Mouse (Mus musculus) large intestine, adult 2 months (tissue): ENCODE measurements around the gene Dolpp1. TPM values are rescaled to one million over a fixed set of nuclear protein-coding genes. Genes with fewer than 3 reads are reported as not detected.
"Not testable (repeated sequence)": the region's sequence is repeated elsewhere in the genome, so short reads cannot be mapped to it uniquely, and the experiment has no call there.

ENCODE experiments used
- DNase-seq: peaks from one replicate; pipeline ENCODE4 v3.0.0-alpha.2; 2012; ENCODE audit warnings: low read depth, low spot score
- WGBS: fragments of 180-500 bp; shearing (Covaris S2); methylation state at CpG from one replicate; pipeline ENCODE4 v1.1.7; 2018; 5-methylcytosine and 5-hydroxymethylcytosine counted together
- polyA plus RNA-seq: library from polyadenylated mRNA; depleted of rRNA; stranded (reverse); fragments of >200 nt; gene quantifications from 2 replicates; pipeline ENCODE4 v1.2.3, GENCODE M21; 2012

The Dolpp1 gene
- polyA plus RNA-seq, 1 experiment: 129 TPM

DNA sequence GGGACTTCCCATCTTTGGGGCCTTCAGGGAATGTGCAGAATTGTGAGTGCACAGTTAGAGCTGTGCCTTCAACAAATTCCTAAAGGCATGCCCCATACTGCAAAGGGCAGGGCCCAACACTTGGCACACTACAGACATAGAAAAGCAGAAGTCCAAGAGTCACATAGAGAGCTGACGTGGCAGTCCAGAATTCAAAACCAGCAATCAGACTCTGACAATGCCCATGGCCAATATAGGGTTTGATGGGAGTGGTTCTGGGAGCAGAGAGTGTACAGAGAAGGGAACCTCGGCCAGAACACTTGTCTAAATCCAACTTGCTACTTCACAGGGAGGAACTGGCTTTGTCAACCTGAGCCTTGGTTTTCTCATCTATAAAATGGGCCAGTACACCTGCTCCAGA is 15.2 kb downstream of the Dolpp1 start:
- no peak for DNase-seq
- 81% methylated on average over 2 of the region's 2 CpGs for WGBS

DNA sequence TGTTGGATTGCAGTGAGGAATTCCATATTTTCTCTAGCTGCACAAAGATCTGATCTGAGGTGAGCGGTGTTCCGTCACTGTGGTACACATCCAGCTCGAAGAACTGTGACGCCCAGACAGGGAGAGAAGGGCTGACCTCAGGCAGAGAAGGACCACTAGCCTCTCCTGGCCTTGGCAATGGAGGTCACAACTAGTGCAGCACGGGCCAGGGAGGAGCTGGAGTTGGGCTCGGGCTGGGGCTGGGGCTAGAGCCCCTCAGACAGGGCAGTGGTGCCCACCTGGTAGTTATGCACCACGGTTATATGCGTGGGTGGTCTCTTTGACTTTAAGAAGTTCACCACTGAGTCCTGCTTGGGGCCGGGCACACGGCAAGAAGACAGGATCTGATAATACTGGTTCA is 15.7 kb downstream of the Dolpp1 start:
- 92% methylated on average over 10 of the region's 10 CpGs for WGBS
- no peak for DNase-seq

DNA sequence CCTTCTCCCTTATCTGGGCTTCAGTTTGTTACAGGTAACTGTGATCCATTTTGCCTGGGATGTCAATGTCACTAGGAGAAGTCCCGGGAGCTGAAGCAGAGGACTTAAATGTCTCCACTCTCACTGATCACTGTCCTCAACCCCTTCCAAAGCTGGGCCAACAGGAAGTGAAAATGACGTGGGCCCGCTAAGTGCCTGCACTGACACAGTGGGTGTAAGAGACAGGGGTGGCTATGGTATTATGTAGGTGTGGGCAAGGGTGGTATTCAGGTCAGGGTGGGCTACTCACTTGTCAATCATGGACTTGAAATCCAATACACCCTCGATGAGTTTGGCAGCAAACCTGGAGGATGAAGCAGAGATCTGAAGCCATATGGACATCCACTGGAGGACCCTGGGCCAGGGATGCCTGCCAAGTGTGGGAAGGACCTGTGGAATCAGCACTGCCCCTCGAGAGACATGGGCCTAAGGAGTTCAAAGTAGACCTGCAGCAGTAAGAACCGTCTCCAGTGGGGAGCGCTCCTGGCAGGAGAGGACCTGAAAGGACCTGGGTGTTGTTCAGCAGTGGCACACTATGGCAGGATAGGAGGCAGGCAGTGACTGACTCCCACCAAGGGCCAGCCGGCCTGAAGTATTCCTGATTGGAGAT is 16.5 kb downstream of the Dolpp1 start:
- DNase-seq: no peak
- WGBS: 83% methylated on average over 8 of the region's 8 CpGs

DNA sequence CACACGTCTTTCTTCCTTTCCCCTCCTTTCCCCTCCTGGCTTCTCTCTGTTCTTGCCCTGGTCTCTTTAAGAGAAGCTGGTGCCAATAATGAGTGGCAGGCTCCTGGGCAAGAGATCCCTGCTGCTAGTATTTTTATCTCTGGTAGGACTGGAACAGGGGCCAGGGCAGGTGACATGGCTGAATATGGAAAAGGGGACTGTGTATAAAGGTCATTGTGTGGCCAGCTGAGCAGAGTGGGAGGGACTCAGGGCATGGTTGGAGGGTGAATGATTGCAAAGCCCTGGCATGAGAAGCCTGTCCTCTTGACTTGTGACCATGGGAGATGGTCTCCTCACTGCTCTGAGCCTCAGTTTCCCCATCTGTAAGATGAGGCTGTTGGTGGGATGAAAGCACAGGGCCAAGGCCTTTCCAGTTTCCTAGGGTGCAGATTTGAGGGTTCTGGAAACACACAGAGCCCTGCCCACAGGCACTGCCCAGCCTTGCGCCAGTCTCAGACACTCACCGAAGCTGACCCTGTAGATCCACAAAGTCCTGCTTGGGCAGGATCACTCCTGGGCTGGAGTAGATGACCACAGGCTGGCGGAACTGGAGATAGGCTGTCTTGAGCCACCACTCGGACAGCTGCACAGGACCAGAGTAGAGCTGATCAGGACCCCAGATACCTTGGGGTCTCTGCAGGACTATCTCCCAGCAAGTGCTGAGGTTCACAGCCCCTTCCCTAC is 17.6 kb downstream of the Dolpp1 start:
- no peak for DNase-seq

DNA sequence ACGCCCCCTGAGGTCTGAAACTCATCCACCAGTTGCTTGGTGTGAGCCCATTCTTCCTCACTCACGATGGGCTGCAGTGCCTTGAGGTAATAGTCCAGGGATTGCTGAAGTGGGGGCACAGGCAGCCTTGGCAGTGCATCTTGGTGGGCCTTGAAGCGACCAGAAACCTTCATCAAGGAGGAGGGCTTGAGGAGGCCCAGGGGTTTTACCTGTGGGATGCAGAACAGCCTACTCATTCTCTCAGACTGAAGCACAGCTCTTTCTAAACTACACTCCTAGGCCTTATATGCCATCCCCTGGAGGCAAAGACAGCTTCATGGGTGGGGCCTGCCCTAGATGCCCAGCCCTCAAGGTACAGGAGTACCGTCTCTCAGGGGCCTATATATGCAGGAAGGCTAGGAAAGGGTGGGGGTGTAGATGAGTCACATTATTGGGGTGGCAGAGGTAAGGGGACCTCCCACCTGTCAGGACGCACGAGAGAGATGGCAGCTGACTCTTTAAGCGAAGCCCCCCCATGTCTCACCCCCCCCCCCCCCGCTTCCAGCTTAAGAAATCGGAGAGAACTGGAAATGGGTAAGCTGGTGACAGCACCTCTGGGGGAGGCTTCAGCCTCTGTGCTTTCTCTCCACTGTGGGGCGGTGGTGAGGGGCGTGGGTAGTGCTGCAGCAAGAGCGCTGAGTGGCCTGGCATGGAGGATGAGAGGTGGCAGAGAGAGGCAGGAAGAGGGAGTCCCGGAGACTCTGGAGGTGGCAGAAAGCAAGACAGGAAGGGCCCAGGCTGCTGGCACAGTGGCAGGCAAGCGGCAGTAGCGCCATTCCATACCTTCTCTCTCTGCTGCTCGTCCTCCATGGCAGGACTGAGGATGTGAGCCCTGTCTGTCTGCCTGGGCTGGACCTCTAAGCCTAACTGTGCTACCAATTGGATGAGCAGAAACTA is 21.3 kb downstream of the Dolpp1 start:
- DNase-seq: no peak
- 86% methylated on average over 16 of the region's 16 CpGs for WGBS

More for the DNA sequence above, 17.6 kb downstream of the Dolpp1 start:
- 92% methylated on average over 5 of the region's 5 CpGs for WGBS

DNA sequence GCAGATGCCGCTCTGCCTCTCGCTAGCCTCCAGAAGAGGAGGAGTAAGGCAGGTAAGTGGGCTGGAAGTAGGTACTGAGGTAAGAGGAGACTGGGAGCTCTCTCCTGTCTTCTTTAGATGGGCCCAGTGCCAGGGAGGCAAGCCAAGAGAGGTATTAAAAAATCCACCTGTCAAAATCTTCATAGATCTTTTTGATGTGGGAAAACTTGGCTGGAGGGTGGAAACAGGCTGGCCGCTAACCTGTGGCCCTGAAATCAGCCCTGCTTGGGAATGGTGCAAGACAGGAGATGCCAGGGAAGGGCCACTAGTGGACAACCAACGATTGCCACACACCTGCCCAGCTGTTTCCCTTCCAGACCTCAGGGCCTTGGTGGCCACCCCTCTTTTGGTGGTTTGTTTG is 22.0 kb downstream of the Dolpp1 start:
- 64% methylated on average over 4 of the region's 4 CpGs for WGBS
- DNase-seq: no peak

DNA sequence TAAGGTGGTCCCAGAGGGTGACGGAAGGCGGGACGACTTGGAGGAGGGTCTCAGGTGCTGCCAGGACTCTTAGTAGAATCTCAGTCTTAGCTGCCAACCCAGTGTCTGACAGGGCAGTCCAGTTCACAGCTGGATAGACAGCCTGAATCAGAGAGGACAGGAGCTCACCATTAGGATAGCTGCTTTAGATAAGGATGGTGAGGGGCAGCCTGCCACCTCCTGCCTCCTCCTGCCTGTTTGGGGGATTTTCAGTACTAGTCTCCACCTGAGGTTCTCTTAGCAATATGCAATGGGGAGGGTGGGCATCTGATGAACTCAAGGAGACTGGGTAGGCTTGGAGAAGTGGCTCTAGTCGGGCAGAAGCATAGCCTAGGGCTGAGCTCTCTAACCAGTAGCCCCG is 22.6 kb downstream of the Dolpp1 start:
- 55% methylated on average over 5 of the region's 5 CpGs for WGBS

DNA sequence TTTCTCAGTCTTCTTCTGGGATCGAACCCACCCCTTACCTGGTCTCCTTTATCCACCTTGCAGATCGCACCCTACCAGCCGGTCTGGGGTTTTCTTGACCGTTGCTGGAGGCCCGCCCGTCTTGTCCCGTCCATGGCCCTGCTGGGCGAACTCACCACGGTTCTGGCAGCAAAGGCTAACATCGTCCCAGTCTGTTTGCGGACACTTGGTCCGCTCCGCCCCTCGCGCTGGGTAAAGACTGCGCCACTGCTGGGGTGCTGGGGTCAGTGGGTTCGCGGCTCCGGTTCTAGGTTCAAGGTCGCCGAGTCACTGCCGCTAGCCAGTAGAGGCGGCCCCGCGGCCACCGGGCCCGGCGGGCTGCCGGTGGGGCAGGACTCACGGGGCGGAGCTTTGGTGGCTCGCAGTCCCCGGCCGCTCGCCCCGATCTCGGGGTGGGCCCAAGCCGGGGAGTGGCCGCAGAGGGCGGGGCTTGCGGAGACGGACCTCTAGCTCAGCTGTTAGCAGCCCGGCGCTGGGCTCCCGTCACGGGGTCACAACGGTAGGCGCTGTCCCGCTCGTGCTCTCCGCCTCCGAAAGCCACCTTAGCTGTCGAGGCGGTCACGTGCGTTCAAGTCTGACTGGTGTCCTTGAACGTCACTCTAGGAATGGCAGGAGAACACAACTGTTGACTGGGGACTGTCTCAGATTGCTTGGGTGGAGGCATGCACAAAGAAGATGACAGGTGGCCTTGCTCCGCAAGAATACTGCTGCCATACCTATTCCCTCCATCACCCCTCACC is 23.3 kb downstream of the Dolpp1 start, which contains the start of gene Crat:
Crat (minus strand) TSS at position 657 of the 779 bp plus-strand sequence.
- 2% methylated on average over 58 of the region's 58 CpGs for WGBS
- DNase-seq: peak; percentile 57

More for the DNA sequence above, 22.6 kb downstream of the Dolpp1 start:
- no peak for DNase-seq

DNA sequence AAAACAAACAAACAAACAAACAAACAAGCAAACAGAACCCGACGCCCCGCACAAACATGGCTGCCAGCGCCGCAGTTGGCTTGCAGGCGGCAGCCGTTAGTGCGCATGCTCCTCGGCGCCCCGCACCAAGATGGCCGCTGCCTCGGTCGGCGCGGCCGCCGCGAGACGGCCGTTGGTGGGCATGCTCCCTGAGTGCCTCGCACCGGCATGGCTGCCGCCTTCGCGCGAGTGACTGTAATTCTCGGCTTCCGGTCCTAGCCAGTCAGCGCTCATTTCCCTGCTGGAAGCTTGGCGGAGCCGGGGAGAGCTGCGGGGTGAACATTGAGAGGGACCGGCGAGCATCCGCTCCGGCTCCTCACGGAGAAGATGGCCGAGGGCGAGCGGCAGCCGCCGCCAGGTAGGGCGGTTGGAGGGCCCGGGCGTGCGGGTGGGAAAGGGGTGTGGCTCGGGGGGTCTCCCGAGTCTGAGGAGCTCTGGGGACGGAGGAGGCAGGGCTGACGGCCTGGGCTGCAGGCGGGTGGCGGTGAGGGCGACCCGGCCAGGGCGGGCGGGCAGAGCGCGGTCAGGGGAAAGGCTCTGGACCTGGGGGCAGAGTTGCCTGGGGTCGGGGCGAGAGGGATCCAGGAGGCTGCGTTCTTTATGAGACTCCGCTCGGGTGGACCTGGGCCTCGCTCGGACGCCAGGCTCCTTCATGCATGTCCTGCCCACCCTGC is 24.0 kb downstream of the Dolpp1 start, which contains the start of gene Ptpa:
Ptpa (plus strand) TSS at position 104 of the 713 bp plus-strand sequence.
- WGBS: under 1% methylated on average over 63 of the region's 67 CpGs
- peak; percentile 42 for DNase-seq

DNA sequence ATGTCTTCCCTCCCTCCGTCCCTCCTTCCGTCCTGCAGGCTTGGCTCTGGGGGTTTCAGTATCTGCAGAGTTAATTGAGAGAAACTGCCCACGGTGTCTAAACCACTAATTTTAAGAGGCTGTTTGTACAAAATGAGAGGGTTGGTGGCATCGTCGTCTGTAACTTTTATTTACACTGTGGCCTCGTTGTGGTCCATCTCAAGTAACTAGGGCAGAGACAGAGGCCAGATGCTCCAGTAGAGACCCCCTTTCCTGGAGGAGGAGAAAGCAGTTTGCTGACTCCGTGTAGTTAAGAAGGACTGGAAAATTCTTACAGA is 24.6 kb downstream of the Dolpp1 start:
- no peak for DNase-seq
- 0% methylated on average over 7 of the region's 7 CpGs for WGBS

DNA sequence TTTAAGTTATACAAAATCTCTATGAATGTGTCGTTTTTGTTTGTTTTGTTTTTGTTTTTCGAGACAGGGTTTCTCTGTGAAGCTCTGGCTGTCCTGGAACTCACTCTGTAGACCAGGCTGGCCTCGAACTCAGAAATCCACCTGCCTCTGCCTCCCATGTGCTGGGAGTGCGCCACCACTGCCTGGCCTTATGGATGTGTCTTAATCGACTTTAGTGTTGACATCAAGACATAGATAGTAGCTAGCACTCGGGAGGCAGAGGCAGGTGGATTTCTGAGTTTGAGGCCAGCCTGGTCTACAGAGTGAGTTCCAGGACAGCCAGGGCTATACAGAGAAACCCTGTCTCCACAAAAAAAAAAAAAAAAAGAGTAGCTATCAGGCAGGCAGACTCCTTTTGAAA is 25.1 kb downstream of the Dolpp1 start:
- 51% methylated on average over 6 of the region's 6 CpGs for WGBS

DNA sequence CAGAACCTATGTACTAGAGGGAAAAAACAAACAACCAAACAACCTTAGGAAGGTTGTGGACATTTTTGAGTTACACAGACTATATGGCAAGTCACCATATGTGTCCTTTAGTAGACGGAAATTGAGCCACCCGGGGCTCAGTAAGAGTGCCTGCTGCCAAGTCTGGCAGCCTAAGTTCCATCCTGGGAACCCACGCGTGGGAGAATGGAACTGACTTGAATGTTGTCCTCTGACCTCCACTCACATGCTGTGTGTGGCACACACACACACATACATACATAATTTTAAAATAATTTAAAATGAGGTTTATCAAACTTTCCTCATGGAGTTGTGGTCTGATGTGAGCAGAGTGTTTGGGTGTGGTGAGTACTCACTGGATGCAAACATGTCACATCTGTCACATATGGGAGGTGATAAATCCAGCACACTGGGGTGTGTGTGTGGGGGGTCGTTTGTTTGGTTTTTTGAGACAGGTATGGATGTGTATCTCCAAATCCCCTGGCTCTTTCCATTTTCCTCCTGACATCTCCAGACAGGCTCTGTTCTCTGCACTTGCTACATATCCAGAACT is 25.6 kb downstream of the Dolpp1 start:
- WGBS: 33% methylated on average over 5 of the region's 5 CpGs
- DNase-seq: no peak

More for the DNA sequence above, 25.1 kb downstream of the Dolpp1 start:
- DNase-seq: not testable (repeated sequence)

DNA sequence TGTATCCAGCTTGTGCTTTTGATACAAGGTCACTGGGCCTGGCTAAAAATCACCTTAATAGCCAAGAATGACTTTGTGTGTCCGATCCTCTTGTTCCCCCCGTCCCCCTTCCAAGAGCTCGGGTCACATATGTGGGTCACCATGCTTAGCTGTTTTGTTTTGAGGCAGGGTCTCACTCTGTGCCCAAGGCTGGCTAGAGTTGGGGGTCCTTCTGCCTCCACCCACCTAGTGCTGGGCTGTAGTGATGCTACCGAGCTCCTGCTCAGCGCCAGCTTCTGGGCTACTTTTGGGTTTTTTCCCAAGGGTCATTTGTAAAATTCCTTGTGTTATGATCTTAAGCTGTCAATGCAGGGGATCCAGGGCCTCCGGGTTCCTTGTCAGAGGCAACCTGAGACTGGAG is 26.2 kb downstream of the Dolpp1 start:
- no peak for DNase-seq
- 69% methylated on average over 6 of the region's 6 CpGs for WGBS

DNA sequence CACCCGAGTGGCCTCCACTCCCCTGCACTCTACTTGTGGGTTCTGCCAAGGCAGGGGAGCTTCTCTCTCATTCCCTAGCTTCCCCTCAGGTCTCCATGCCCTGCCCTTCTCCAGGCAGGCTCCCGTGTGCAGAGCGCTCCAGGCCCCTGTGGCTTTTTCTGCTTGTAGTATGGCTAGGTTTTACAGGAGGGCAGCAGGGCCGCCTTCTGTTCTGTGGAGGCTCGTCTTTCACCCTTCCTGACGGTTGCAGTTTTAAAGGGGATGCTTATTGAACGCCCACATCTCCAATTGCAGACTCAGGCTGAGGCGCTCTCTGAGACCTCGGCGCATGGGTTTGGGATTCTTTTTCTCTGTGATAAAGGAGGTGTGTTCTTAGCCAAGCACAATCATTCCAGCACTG is 27.1 kb downstream of the Dolpp1 start:
- 56% methylated on average over 10 of the region's 10 CpGs for WGBS

DNA sequence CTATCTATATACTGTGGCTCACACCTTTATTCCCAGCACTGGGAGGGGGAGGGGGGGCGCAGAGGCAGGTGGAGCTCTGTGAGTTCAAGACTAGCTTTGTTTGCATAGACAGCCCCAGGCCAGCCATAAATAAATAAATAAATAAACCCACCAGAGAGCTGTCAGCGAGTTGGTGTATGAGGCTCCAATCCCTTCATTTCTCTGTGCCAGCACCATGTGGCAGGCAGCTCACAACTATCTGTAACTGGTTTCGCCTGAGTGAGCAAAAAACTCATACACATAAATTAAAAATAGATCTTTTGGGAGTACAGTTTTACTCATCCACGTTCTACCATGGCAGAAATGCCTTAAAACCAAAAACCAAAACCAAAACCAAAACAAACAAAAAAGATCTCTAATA is 29.4 kb downstream of the Dolpp1 start:
- 50% methylated on average over 4 of the region's 4 CpGs for WGBS
- DNase-seq: no peak

More for the DNA sequence above, 27.1 kb downstream of the Dolpp1 start:
- no peak for DNase-seq

DNA sequence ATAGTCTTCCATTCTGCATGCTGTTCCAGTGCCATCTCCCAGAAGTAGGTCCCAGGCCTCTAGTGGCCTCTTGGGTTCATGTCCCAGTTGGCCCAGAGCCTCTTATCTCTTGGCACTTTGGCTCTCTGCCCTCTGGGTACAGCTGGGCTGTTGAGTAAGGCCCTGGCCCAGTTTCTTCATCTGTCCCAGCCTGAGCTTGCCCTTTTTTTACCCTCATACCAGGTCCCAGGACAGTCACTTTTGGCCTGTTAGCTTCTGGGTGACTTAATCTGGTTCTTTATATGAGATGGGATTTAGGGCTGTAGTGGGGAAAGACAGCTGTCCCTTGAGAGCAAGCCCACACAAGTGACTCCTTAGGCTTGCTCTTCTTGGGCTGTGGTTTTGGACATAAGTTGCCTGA is 37.1 kb downstream of the Dolpp1 start:
- DNase-seq: no peak

DNA sequence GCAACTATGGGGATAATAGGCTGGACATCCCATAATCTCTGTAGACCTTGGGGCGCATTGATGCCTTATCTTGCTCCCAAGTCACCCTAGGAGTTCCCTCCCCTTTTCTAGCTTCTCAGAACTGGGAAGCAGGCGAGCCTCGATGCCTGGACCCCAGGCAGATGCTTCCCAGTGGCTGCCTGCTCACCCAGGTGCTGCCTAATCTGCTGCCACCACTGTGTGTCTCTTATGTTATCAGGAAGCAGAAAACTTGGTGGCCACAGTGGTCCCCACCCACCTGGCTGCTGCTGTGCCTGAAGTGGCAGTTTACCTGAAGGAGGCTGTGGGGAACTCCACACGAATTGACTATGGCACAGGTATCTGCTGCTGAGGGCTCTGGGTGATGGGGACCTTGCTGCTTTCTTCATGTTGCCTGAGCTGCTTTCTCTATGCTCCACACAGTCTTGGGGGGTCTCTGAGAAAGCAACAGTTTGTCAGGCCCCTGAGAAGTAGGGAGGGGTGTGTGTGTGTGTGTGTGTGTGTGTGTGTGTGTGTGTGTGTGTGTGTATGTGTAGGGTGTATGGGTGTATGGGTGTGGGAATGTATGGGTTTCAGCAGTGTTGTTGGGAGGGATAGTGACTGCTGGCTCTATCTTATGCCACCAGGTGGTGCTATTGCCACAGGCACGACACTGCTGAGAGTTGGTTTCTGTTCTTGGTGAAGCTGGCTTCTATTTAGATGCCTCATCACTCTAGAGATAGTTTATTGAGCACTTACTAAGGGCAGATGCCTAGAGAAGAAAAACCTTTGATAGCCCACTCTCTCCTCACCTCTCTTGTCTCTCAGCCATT is 43.5 kb downstream of the Dolpp1 start:
- no peak for DNase-seq
- 50% methylated on average over 5 of the region's 5 CpGs for WGBS

DNA sequence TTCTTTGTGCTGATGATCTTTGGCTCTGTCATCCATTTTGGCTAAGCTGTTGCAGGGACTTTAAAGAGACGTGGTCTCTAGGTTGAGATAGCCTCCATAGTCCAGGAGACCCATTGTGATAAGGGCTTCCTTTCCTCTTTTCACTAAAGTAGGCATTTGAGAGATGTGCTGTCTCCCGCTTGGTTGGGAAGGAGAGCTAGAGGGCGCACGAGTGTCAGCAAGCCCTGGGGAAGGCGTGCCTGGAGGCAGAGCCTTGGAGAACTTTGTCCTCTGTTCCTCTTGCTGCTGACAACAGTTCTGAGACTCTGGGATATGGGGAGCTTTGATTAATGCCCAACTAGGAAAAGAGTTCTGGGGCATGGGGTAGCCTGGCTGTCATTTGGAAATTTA is 44.1 kb downstream of the Dolpp1 start:
- 35% methylated on average over 5 of the region's 5 CpGs for WGBS
- DNase-seq: no peak
